Mouse (Mus musculus) C2C12 (cell line): Measurements from ENCODE around the gene Hdac10. TPM values are rescaled to one million over a fixed set of nuclear protein-coding genes. Genes with fewer than 3 reads are reported as not detected.

Experiments used
- H3K27me3 ChIP-seq: one replicate; pipeline ENCODE4 v1.6.1; 2011; ENCODE audit not compliant: control insufficient read depth, insufficient read depth, insufficient read length
- H3K36me3 ChIP-seq: one replicate; pipeline ENCODE4 v1.6.1; 2011; ENCODE audit not compliant: control insufficient read depth, insufficient read depth
- H3K4me3 ChIP-seq: one replicate; pipeline ENCODE4 v1.5.1; 2011; ENCODE audit warnings: mild to moderate bottlenecking, control low read depth; ENCODE audit not compliant: poor library complexity, insufficient read depth, severe bottlenecking
- H3K79me2 ChIP-seq: one replicate; pipeline ENCODE4 v1.6.1; 2011; ENCODE audit not compliant: control insufficient read depth, insufficient read depth
- H3K79me3 ChIP-seq: one replicate; pipeline ENCODE4 v1.6.1; 2011; ENCODE audit warnings: low read depth, control low read depth
- H3ac ChIP-seq: one replicate; pipeline ENCODE3; 2011; ENCODE audit warnings: low read depth; ENCODE audit not compliant: control insufficient read depth, insufficient read length
- CEBPB ChIP-seq: IDR thresholded peaks from one replicate; pipeline ENCODE4 v1.6.1; 2011; ENCODE audit warnings: low read depth, mild to moderate bottlenecking, control low read depth, moderate library complexity
- CTCF ChIP-seq: IDR thresholded peaks from one replicate; pipeline ENCODE4 v1.5.1; 2011; ENCODE audit not compliant: control insufficient read depth, insufficient read depth, insufficient read length
- FOSL1 ChIP-seq: IDR thresholded peaks from one replicate; pipeline ENCODE4 v1.8.0; 2011; ENCODE audit warnings: mild to moderate bottlenecking, low read length; ENCODE audit not compliant: poor library complexity, insufficient read depth, severe bottlenecking
- MAX ChIP-seq: IDR thresholded peaks from one replicate; pipeline ENCODE4 v1.6.1; 2011; ENCODE audit warnings: mild to moderate bottlenecking, control low read depth
- MYOD1 ChIP-seq: IDR thresholded peaks from one replicate; pipeline ENCODE4 v1.6.1; 2011; ENCODE audit warnings: low read depth; ENCODE audit not compliant: control insufficient read depth, insufficient read length
- MYOG ChIP-seq: IDR thresholded peaks from one replicate; pipeline ENCODE4 v1.6.1; 2011; ENCODE audit not compliant: control insufficient read depth, insufficient read length; ENCODE audit errors: extremely low read depth
- USF1 ChIP-seq: IDR thresholded peaks from one replicate; pipeline ENCODE4 v1.6.1; 2011; ENCODE audit warnings: low read depth, mild to moderate bottlenecking, control low read depth, moderate library complexity
- polyA plus RNA-seq: library from polyadenylated mRNA; unstranded; fragments of >200 nt; fragmentation: generic; extraction: Trizol; gene quantifications from one replicate; pipeline ENCODE4 v1.2.1, GENCODE M21; 2012; ENCODE audit warnings: missing spikeins

The Hdac10 gene
- polyA plus RNA-seq, 1 experiment: 15.0 TPM

DNA sequence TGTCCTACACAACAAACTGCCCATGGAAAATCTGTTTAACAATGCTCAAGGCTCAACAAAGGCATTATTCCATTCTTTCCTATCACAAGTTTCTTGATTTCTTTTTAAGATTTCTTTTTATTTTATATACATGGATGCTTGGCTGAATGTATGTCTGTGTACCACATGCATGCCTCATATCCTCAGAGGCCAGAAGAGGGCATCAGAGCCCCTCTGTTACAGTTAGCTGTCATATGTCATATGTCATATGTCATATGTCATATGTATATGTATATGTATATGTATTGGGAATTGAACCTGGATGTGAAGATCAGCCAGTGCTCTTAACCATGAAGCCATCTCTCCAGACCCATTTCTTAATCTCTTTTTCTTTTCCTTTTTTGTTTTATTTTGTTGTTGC, 10.5 kb downstream of the Hdac10 start:
- H3K36me3 ChIP-seq: peaks cover 78% of the 10 kb centered on the region
- H3K79me2 ChIP-seq: peaks cover 73% of the 10 kb centered on the region
- H3K4me3 ChIP-seq: no peak overlapping the region
- no peak overlapping the region for H3ac ChIP-seq
- H3K79me3 ChIP-seq: peaks cover 52% of the 10 kb centered on the region
- no peaks in the 10 kb centered on the region for H3K27me3 ChIP-seq
- TF ChIP-seq CTCF (no peak), CEBPB (no peak), FOSL1 (no peak), MYOG (no peak), MAX (no peak), USF1 (no peak), MYOD1 (no peak)

DNA sequence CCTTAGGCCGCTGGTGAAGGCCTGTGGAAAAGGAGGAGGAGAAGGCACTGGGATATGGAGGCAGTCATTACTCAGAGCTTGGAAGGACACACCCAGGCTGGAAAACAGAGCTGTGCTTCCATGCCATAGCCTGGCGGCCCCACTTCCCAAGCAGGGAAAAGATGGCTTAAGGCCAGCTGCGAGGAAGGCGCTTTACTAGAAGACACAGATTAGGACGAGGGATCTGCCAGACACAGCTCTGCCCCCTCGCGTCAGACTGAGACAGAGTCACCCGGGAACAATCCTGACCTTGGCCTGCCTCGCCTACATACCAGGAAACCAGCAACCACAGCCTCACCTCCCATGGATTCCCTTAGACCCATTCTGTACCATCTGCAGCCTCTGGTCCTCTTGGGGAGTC, 18.4 kb downstream of the Hdac10 start:
- Histone ChIP-seq H3K79me3 (no peaks in the 10 kb centered on the region), H3K79me2 (no peaks in the 10 kb centered on the region), H3ac (no peak overlapping the region), H3K27me3 (no peaks in the 10 kb centered on the region), H3K36me3 (peaks cover 96% of the 10 kb centered on the region), H3K4me3 (no peak overlapping the region)
- TF ChIP-seq FOSL1 (no peak), MYOG (no peak), MAX (no peak), MYOD1 (no peak), CTCF (peak; percentile 54), USF1 (no peak)

DNA sequence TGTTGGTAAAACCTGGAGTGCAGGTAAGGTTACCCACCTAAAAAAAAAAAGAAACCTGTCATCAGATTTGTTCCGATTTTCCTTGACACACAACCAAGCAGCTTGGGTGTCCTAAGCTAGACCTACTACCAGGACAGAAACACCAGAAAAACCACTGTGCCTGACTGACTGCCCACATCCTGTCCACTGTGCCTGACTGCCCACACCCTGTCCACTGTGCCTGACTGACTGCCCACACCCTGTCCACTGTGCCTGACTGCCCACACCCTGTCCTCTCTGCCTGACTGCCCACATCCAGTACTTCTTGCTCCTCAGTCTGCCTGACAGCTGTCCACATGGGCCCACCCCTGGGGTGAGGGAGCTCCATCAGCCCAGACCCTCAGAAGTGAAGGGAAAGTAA, 21.5 kb downstream of the Hdac10 start:
- H3K36me3 ChIP-seq: peaks cover 96% of the 10 kb centered on the region

DNA sequence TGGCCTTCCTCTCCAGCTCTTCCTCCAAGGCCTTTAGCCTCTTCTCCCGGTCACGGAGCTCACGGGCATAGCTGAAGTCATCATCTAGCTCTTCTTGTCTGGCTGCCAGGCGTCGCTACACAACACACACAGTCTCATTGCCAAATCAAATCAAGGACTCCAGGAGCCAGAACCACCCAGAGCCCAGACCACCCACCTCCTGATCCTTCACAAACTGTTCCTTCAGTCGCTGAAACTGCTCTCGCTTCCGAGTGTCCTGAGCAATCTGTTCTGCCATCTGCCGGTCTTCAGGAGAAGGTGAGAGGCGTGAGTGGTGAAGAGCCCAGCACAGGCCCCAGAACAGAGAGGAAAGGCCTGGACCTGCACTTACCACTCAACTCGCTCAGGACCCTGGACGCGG, 22.4 kb downstream of the Hdac10 start:
- Histone ChIP-seq H3K36me3 (peaks cover 96% of the 10 kb centered on the region), H3K27me3 (no peaks in the 10 kb centered on the region), H3K79me2 (no peaks in the 10 kb centered on the region), H3K4me3 (no peak overlapping the region), H3K79me3 (no peaks in the 10 kb centered on the region), H3ac (no peak overlapping the region)
- no peak for TF ChIP-seq MAX
- no peak for TF ChIP-seq CEBPB
- no peak for TF ChIP-seq MYOD1
- TF ChIP-seq FOSL1: no peak
- no peak for TF ChIP-seq MYOG
- TF ChIP-seq USF1: no peak
- no peak for TF ChIP-seq CTCF

More for the DNA sequence above, 21.5 kb downstream of the Hdac10 start:
- Histone ChIP-seq H3ac (no peak overlapping the region), H3K79me3 (no peaks in the 10 kb centered on the region), H3K79me2 (no peaks in the 10 kb centered on the region), H3K27me3 (no peaks in the 10 kb centered on the region), H3K4me3 (no peak overlapping the region)
- TF ChIP-seq MYOD1: no peak
- no peak for TF ChIP-seq MAX
- no peak for TF ChIP-seq FOSL1
- TF ChIP-seq USF1: no peak
- no peak for TF ChIP-seq CTCF

DNA sequence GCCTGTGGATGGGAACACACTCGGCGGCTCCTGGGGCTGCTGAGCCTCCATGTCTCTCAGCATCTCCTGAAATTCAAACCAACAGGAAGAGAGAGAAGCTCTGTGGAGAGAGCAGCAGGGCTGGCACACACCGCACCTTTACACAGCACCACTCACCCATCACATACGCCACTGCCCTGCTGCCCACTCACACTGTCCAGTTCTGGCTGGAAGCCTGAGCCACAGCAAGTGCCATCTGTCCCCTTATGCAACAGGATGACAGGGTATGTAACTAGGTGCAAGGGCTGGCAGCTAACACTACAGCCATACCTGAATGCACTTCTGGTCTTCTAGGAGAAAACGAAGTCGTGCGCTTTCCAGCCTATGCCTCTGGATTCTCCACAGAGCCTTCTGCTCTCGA, 24.1 kb downstream of the Hdac10 start:
- TF ChIP-seq FOSL1: no peak
- TF ChIP-seq MYOD1: no peak
- no peak for TF ChIP-seq CTCF
- TF ChIP-seq MAX: no peak
- no peak for TF ChIP-seq MYOG
- no peak for TF ChIP-seq CEBPB
- TF ChIP-seq USF1: no peak
- Histone ChIP-seq H3K79me3 (no peaks in the 10 kb centered on the region), H3K27me3 (no peaks in the 10 kb centered on the region), H3K79me2 (no peaks in the 10 kb centered on the region), H3K36me3 (peaks cover 96% of the 10 kb centered on the region), H3ac (no peak overlapping the region), H3K4me3 (no peak overlapping the region)

DNA sequence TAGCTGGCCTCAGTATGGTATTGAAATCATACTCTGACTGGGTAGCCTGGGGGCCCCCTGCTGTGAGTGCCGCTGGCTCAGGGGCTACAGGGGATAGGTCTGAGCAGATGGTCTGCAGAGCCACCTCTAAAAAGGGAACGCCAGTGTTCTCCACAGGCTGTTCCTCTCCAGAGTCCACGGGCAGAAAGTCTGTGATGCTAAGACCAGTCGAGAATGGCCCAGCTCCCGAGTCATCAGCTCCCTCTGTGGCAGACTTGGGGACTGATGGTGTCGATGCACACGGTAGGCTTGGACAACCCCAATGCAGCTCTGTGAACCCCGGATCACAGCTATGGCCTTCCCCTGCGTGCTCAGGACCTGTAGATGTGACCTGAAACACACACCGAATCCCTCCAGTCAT, 24.6 kb downstream of the Hdac10 start:
- no peak overlapping the region for H3ac ChIP-seq
- TF ChIP-seq FOSL1: no peak
- TF ChIP-seq MYOD1: no peak
- no peak for TF ChIP-seq MYOG
- TF ChIP-seq USF1: no peak
- TF ChIP-seq MAX: no peak
- TF ChIP-seq CTCF: no peak
- no peak for TF ChIP-seq CEBPB
- no peak overlapping the region for H3K4me3 ChIP-seq
- no peaks in the 10 kb centered on the region for H3K79me2 ChIP-seq
- no peaks in the 10 kb centered on the region for H3K27me3 ChIP-seq
- no peaks in the 10 kb centered on the region for H3K79me3 ChIP-seq
- H3K36me3 ChIP-seq: peaks cover 96% of the 10 kb centered on the region
